Mouse (Mus musculus) hindbrain, embryonic 10.5 days (tissue): ENCODE measurements at regions not wholly inside any gene's neighbourhood (a gene's known extent, or its start where the extent isn't known, plus 50 kb on each side); places are given as distances from the start of the nearest gene placed in this dataset.

Source experiments
- DNase-seq: peaks from one replicate; pipeline ENCODE4 v3.0.0-alpha.2; 2017; ENCODE audit warnings: low spot score
- H3K27ac ChIP-seq: fragments of 300-500 bp; sonication (generic); 2 replicates; pipeline ENCODE4 v1.5.1; 2016; ENCODE audit warnings: mild to moderate bottlenecking, moderate library complexity
- H3K27me3 ChIP-seq: fragments of 300-500 bp; sonication (generic); 2 replicates; pipeline ENCODE4 v1.6.1; 2016; ENCODE audit warnings: mild to moderate bottlenecking; ENCODE audit not compliant: poor library complexity, insufficient read depth, severe bottlenecking
- H3K36me3 ChIP-seq: fragments of 300-500 bp; sonication (generic); 2 replicates; pipeline ENCODE4 v1.6.1; 2016; ENCODE audit warnings: mild to moderate bottlenecking, moderate library complexity
- H3K4me1 ChIP-seq: fragments of 300-500 bp; sonication (generic); replicated peaks from 2 replicates; pipeline ENCODE4 v1.6.1; 2016; ENCODE audit warnings: mild to moderate bottlenecking
- H3K4me3 ChIP-seq: fragments of 300-500 bp; sonication (generic); 2 replicates; pipeline ENCODE4 v1.5.1; 2016; ENCODE audit warnings: mild to moderate bottlenecking, moderate library complexity
- H3K9me3 ChIP-seq: fragments of 300-500 bp; sonication (generic); 2 replicates; pipeline ENCODE4 v1.6.1; 2016; ENCODE audit warnings: mild to moderate bottlenecking, moderate library complexity
- WGBS: fragments of 180-500 bp; shearing (Covaris S2); methylation state at CpG from one replicate; pipeline ENCODE4 v1.1.7; 2016; 5-methylcytosine and 5-hydroxymethylcytosine counted together

DNA sequence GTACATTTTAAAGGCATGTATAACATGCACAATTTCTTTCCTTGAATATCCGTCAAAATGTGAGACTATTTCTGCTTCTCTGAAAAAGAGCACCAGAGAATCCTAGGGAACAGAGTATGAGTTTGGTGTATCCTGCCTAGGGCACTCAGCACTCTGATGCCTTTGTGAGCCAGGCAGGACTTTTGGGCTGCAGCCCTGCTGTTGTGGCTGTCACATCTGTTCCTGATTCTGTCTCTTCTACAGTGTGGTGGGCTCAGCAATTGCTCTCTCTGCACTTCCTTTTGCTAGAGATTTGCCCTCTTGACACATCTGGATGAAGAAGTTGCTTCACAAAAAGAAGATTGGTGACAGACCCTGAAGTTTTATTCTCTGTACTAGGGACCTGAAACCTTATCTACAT, 73.9 kb upstream of the Defb41 start:
- Histone ChIP-seq H3K27ac (no peak overlapping the region), H3K9me3 (no peaks in the 10 kb centered on the region), H3K4me3 (no peak overlapping the region), H3K4me1 (no peaks in the 10 kb centered on the region), H3K27me3 (no peaks in the 10 kb centered on the region), H3K36me3 (no peaks in the 10 kb centered on the region)
- 88% methylated on average over 1 of the region's 1 CpGs for WGBS
- DNase-seq: no peak
